Mouse (Mus musculus) left cerebral cortex, postnatal 10 days (tissue): ENCODE results near the gene Phactr2. TPM values are rescaled to one million over a fixed set of nuclear protein-coding genes. Genes with fewer than 3 reads are reported as not detected.
"Not testable (repeated sequence)": the region's sequence is repeated elsewhere in the genome, so short reads cannot be mapped to it uniquely, and the experiment has no call there.

Experiments used
- DNase-seq, 2 experiments: peaks; one replicate each; pipeline ENCODE4 v3.0.0; 2021 to 2022; ENCODE audit warnings: low spot score in 2 of 2, mixed read lengths in 1 of 2; ENCODE audit errors: extremely low spot score in 1 of 2
- intact Hi-C: fragments of 180-260 bp; cut with DNase I; formaldehyde crosslinking; loops from one replicate; pipeline ENCODE4 v1.15.1; 2025
- total RNA-seq, 2 experiments: library from RNA; stranded (reverse); gene quantifications; 2 replicates each; pipeline ENCODE4 v1.2.3; 2021

Gene Phactr2
- total RNA-seq = 10 to 100 TPM; 14.8 to 17.2 TPM

DNA sequence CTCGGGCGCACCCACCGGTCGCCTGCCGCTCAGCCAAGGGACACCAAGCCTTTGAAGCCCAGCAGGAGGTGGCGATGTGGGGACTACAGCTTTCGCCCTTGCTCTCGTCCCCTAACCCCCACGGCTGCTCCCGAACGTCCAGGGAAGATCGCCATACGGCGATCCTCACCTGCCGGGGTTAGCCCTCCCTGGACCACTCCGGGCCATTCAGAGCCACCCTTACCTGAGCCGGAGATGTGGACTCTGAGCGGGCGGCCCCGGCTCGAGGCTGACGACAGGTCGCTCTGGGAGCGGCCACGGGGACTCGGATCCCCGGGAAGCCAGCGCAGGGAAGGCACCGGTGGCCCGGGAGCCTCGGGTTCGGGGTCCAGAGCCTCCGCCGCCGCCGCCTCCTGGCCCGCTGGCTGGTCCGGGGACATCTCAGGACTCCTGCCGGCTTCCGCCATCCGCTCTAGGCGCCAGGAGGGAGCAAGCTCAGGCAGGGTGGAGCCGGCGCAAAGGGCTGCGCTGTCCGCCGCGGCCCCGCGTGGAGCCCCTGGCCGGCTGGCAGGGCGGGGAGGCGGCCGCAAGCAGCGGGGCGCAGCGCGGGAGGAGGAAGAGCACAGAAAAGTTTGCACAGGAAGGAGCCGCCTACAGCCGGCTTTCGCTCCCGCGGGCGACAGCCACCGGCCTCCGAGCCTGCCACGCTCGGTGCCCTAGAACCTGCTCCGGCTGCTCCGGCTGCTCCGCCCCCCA lies at the start of gene Phactr2:
Gene Phactr2, minus strand, starts transcription at position 580 of the 735 bp plus-strand sequence.
- intact Hi-C loops = no loop called here

DNA sequence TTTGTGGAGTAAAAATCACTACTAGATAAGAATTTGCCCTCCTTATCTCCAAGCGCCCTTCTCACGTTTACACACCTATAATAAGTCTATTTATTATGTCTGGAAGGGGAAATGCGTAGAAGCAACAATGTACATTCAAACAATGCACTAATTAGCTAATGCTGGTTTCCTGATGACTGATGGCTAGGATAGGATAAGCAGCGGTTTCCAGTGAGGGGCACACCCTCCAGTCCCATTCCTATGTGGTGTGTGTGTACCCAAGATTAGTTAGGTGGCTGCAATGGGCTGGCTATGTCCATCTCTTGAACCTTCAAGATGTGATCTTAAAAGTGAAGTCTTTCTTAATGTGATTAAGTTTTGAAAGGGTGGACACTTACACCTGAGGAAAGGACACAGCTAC lies 47.6 kb upstream of the Phactr2 start:
- DNase-seq = no peak
- intact Hi-C loops = loop anchor here (10.0 kb wide), 1 partner anchor 337 kb away; no protein-coding TSS in a partner anchor

More for the DNA sequence above, at the start of gene Phactr2:
- peak in 1 of 2 experiments; percentile 62 for DNase-seq

DNA sequence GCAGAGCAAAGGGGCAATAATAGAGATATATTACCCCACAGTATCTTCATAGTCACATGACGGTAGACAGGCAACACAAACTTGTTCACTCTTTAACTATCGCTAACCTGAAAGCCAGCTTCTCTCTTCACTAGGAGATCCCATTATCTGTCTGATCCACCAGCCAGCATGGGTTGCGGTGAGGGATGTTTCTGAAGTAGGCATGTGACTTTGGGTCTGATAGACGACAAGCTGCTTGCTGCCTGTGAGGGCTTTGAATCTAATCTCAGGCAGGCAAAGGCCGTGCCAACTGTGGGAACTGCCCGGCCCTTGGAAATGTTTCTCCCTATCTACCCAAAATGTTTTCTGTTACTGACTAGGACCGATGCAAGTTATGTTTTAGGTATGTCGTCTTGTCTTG lies 28.2 kb upstream of the Phactr2 start:
- DNase-seq = no peak
- intact Hi-C loops = no loop called here

DNA sequence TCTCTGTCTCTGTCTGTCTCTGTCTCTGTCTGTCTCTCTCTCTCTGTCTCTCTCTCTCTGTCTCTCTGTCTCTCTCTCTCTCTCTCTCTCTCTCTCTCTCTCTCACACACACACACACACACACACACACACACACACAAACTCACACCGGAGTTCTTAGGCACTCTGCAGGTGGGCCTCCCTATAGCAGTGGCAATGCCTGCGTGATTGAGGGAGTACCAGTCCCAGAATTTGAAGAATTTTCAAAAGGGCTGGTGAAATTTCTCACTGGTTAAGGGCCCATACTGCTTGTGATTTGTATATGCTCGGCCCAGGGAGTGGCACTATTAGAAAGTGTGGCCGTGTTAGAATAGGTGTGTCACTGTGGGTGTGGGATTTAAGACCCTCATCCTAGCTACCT lies 27.3 kb upstream of the Phactr2 start:
- intact Hi-C loops, DNase-seq: not testable (repeated sequence)

DNA sequence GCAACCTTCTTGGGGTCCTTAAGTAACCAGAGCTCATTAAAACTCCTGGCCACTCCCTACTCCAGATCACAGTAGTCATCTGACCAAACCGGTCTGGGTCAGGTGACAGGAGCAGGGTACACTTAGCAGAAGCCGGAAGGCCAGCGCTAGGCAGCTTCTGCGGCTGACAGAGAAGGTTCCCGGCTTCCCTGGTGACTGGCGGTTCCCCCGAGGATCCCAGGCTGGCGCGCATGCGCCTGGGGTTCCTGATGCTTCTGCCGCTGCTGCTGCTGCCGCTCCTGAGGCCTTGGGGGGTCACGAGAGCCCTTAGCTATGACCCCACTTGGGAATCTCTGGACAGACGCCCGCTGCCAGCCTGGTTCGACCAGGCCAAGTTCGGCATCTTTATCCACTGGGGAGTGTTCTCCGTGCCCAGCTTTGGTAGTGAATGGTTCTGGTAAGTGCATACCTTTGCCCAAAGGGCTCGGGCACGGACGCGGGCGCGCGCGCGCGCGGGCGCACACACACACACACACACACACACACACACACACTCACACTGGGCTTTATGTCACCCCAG lies 26.8 kb upstream of the Phactr2 start:
- intact Hi-C loops = no loop called here
- peak; percentile 80 to 92 for DNase-seq

DNA sequence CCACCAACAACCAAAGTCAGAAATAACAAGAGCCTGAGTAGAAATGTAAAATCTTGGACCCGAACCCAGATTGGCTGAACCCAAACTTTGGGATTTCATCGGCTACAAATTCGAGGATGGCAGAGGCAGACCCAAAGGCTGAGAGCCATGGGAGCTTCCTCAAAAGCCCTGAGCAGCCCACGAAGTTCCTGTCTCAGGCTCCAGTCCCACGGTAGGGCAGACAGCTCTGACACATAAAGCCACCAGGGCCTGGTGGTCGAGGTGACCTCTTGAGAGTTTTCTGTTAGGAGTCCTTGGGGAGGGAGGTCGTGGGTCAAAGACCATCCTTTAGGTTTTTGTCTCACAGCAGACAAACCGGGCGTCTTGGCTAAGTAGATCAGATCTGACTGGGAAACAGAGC lies 26.3 kb upstream of the Phactr2 start:
- intact Hi-C loops = no loop called here
- no peak for DNase-seq

DNA sequence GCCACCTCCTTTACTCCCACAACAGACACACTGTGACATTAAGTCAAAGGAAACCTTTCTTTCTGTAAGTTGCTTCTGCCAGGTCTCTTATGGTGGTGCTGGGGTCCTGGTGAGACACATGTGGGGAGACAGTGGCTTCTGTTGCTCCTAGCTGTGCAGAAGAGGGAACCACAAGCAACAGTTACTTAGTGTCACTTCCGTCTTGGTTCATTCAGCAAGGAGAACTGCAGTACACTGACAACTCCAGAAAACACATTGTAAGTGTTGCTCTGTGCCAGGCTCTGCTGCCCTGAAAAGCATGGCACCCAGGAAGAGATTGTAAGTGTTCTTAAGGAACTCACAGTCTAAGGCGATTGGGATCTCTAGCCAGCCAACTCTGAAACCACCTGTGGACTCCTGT lies 25.1 kb upstream of the Phactr2 start, which contains the start of gene Fuca2:
Gene Fuca2, plus strand, starts transcription at position 210 of the 400 bp plus-strand sequence.
- no peak for DNase-seq
- intact Hi-C loops = no loop called here

DNA sequence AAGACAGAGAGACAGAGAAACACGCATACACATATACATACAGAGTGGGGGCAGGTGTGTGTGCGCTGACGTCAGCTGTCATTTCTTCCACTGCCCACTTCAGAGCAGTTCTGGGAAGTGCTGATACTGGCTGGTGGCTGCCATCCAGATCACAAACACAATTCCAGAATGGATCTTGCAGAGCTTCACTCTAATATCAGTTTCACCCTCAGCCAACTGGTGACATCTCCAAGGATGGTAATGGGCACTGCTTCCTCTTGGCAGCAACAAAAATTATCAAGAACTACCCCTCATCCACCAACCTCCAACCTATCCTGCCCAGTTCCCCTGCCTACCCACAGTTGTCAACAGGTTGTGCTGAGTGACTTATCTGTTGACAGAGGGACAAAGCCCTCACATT lies 22.1 kb upstream of the Phactr2 start:
- DNase-seq = no peak
- intact Hi-C loops = no loop called here

DNA sequence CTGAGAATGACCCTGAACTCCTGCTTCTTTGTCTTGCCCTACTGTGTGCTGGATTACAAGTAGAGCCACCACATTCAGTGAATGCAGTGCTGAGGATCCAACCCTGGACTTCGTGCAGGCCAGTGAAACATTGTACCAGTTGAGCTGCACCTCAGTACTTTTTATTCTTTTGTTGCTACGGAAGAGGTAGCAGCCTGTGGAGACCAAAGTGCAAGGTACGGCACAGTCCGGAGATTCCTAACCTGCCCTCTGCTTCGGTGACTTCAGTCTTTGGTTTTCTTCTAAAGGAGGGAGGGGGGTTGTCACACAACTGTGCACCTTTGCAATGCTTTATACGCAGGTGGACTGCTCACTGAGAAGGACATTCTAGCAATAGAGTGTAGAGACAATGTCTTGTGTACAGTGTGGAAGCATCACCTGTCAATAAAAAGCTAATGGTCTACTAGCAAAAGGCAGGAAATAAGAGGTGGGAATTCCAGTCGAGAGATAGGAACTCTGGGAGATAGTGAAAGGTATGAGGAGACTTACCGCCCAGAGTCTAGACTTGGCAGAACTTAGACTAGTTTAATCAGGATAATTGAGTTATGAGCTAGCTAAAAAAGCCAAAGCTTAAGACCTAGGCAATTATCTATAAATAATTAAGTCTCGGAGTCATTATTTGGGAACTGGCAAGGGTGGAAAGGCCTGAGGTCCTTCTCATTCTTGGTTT lies 19.9 kb upstream of the Phactr2 start:
- DNase-seq = no peak
- intact Hi-C loops = no loop called here

DNA sequence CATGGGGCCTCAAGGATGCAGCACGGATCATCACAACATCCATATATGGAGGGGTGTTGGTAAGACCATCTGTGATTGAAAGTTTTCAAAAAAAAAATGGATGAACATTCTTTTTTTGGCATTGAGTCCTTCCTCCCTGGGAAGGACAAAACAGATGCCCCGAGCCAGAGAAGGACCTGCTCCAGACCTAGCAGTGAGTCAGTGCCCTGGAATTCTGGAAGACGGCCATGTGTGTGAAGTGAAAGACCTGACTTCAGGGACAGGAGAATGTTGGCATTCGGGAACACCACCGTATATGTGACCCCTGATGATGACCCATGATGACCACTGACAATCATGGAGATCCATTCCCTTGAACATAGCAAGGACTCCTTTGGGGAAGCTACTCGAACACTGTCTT lies 15.5 kb upstream of the Phactr2 start:
- intact Hi-C loops = no loop called here
- DNase-seq = no peak

DNA sequence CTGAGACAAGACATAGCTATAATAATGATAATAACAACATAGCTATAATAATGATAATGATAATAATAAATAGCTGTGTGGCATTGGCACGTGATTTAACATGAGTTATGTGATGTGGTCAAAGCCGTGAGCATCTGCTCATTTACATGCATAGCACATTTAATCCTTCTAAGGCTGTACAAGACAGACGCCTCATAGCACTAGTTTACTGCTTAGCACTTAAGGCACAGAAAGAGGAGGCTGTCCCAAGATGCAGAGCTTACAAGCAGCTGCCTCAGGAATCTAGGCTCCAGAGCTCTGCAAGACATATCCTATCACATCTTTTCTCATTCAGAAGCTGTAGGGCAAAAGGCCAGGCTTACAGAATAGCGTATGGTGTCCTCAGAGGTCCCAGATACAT lies 11.7 kb upstream of the Phactr2 start:
- no peak for DNase-seq
- intact Hi-C loops = no loop called here

DNA sequence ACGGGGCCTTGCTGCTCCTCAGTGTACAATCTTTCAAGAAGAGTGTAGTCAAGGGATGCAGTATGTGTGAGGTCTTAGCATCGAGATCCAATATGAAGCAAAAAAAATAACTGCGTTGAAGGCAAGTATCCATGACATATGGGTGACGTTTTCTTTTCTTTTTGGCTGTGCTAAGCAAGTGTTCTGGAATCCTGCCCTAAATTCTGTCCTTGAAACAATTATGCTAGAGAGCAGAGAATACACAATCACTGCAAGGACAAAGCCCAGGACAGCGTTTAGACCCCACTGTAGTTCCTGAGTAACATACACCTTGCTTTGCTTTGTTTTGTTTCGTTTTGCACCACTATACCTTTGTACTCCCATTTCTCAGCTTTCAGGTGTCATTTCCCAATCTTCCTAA lies 5.1 kb upstream of the Phactr2 start:
- intact Hi-C loops = no loop called here

DNA sequence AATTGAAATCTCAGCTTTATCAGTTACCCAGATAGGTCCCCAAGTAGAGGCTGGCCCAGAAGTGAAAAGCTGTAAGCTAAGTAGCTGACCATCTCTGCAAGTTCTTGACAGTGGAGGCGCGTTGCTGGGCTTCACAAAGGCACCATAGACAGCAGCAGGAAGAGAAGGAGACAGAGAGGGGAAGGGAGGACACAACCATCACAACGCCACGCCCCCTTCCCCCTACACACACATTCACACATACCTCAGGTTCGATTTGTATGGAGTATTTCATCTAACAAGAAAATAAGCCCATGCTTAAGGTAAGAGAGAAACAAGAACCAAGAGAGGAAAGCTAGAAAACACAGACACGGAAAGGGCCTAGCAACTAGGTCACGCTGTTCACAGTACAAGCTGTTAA lies 909 bp upstream of the Phactr2 start:
- intact Hi-C loops = no loop called here
- no peak for DNase-seq

More for the DNA sequence above, 5.1 kb upstream of the Phactr2 start:
- DNase-seq = no peak

DNA sequence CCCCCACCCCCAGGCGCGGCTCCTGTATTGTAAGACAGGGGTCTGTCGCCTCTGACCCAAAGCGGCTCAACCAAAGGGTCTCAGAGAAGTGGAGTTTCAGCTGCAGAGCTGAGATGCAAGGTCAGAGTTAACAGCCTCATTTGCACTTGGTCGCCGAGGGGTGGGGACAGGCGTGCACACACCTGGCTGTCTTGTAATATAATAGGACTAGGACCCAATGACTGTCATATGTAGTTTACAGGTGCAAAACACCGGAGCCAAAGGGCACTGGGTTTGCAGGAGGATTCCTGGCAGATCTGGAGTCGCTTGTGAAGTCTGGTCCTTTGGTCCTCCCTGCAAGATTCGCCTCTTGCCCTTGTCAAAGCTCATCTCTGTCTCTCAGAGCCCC lies 350 bp upstream of the Phactr2 start:
- DNase-seq = no peak
- intact Hi-C loops = no loop called here

DNA sequence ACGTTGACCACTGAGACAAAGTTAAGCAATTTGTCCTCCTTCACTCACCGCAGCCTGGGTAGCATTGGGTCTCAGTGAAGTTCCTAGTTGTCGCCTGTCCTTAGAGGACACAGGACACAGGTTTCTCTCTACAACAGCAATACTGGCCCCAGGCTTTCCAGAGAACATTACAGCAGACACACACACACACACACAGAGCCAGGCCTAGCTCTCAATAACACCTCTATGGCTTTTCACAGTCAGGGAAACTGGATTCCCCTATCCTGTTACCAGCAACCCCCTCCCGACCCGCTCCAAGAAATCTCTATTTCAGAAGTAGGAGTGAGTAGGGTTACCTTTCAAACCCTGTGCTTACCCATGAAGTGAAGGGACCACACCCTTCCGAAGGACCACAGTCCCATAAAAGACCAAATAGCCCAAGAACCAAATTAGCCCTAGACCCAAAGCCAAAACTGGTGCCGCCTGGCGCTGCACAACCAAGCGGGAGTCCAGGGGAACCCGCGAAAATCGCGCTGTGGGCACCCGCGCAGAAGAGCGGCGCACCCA lies 852 bp downstream of the Phactr2 start:
- intact Hi-C loops = no loop called here
- DNase-seq = no peak

DNA sequence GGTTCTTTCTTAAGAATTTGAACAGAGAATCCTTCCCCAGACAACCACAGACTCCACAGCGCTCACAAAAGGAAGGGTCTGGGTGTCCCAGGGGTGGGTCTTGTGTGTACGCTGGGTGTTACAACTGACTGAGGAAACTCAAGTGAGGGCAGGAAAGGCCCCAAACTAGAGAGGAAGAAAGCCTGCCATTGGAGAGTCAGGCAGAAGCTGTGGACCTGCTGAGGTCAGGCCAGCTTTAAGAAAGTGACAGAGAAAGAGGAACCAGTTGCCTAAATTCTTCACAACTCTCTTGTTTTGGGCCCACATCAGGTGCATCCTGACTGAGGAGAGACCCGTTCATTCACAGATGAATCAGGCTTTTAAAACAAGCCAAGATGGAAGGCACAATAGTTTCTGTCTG lies 4.0 kb downstream of the Phactr2 start:
- intact Hi-C loops = no loop called here
- no peak for DNase-seq

DNA sequence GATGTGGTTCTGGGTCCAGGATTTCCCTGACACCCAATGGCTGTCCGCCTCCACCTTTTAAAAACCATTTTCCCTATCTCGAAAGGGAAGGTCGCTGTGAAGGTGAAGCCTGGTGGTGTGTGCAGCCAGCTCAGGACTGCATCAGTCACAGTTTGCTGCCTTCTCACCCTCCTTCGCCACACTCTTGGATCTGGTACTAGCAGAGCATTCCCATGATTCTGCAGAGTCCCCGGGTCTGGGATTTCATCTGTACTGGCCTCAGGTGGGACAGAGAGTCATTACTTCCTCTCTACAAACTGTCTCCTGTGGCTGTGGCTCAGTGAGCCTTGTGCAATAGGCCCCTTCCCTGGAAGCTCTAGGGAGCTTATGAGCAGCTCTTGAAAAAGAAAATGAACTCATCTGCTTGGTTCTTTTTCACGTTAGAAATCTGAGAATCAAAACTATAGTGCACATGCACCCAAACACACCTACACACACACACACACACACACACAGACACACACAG lies 6.1 kb downstream of the Phactr2 start:
- DNase-seq, intact Hi-C loops: not testable (repeated sequence)

DNA sequence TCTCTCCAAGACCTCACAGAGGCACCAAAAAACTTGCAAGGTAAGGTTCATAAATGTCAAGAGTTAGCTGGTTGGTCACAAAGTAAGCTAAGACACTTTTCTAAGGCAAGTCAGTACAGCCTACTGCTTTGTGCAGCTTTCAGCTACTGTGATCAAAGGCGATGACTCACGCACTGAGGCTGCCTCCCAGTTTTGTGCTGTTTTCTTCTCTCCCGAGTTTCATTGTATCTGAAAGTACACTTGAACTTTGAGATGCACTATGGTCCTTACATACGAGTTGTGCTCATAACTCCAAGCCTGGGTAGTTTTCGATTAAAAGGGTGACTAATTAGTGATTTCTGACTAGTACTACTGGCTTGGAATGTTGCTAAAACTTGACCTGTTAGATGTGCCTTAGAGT lies 7.3 kb downstream of the Phactr2 start:
- DNase-seq = no peak

DNA sequence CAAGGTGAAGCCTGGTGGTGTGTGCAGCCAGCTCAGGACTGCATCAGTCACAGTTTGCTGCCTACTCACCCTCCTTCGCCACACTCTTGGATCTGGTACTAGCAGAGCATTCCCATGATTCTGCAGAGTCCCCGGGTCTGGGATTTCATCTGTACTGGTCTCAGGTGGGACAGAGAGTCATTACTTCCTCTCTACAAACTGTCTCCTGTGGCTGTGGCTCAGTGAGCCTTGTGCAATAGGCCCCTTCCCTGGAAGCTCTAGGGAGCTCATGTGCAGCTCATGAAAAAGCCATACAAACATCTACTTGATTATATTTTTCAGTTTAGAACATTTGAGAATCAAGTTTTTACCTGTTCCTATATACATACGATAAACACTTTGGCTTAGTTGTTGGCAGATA lies 9.9 kb downstream of the Phactr2 start:
- DNase-seq, intact Hi-C loops: not testable (repeated sequence)

More for the DNA sequence above, 7.3 kb downstream of the Phactr2 start:
- intact Hi-C loops = no loop called here
